Mouse (Mus musculus): ENCODE measurements around the gene Il21.

DNA sequence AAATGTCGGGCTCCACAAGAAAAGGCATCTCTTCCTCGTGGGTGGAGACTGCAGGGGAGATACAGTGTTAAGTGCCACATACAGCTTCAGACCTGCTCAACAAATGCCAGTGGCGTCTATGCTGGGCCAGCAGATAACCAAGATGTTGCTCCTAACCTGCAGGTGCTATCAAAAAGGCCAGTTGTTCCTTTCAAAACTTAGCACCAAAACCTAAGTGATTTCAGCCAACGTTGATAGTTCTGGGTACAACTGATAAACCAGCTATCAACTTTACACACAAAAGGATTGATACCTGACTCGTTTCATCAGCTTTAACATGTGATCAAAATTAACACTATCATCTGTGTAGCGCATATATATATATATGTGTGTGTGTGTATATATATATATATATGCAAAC is 42.2 kb upstream of the Il21 start:
- TF ChIP-seq MAX (IDR thresholded peaks at IDR 0.05; ENCODE audit: low read length) (no peak), EP300 (IDR thresholded peaks at IDR 0.05; ENCODE audit: low read length) (no peak), MXI1 (IDR thresholded peaks at IDR 0.05; ENCODE audit: low read depth, low read length) (no peak), POLR2A (IDR thresholded peaks at IDR 0.05; ENCODE audit: low read depth, low read length) (no peak), CTCF (conservative IDR thresholded peaks at IDR 0.05 in 1 of 2, IDR thresholded peaks at IDR 0.05 in 1 of 2; ENCODE audit: low read depth in 2 of 2, low read length in 2 of 2) (no peak), E2F4 (IDR thresholded peaks at IDR 0.05; ENCODE audit: insufficient replicate concordance, low read depth, low read length) (no peak), USF1 (IDR thresholded peaks at IDR 0.05; ENCODE audit: low read depth, low read length) (no peak), POLR2AphosphoS2 (IDR thresholded peaks at IDR 0.05; ENCODE audit: low read depth, low read length) (no peak), HCFC1 (IDR thresholded peaks at IDR 0.05; ENCODE audit: low read depth, low read length) (no peak), IRF4 (IDR thresholded peaks at IDR 0.05; ENCODE audit: low read depth, low read length) (no peak), JUN (IDR thresholded peaks at IDR 0.05; ENCODE audit: insufficient read depth, low read depth, low read length) (no peak), NELFE (IDR thresholded peaks at IDR 0.05; ENCODE audit: low read depth, low read length) (no peak), RCOR1 (conservative IDR thresholded peaks at IDR 0.05; ENCODE audit: low read depth, low read length) (no peak), ZNF384 (IDR thresholded peaks at IDR 0.05; ENCODE audit: low read depth, low read length) (no peak)
